Mouse (Mus musculus) hindbrain, embryonic 10.5 days (tissue): ENCODE results near the gene Iqca. TPM values are rescaled to one million over a fixed set of nuclear protein-coding genes. Genes with fewer than 3 reads are reported as not detected.

Experiments
- DNase-seq: peaks from one replicate; pipeline ENCODE4 v3.0.0-alpha.2; 2017; ENCODE audit warnings: low spot score
- H3K27ac ChIP-seq: fragments of 300-500 bp; sonication (generic); 2 replicates; pipeline ENCODE4 v1.5.1; 2016; ENCODE audit warnings: mild to moderate bottlenecking, moderate library complexity
- H3K27me3 ChIP-seq: fragments of 300-500 bp; sonication (generic); 2 replicates; pipeline ENCODE4 v1.6.1; 2016; ENCODE audit warnings: mild to moderate bottlenecking; ENCODE audit not compliant: poor library complexity, insufficient read depth, severe bottlenecking
- H3K36me3 ChIP-seq: fragments of 300-500 bp; sonication (generic); 2 replicates; pipeline ENCODE4 v1.6.1; 2016; ENCODE audit warnings: mild to moderate bottlenecking, moderate library complexity
- H3K4me1 ChIP-seq: fragments of 300-500 bp; sonication (generic); replicated peaks from 2 replicates; pipeline ENCODE4 v1.6.1; 2016; ENCODE audit warnings: mild to moderate bottlenecking
- H3K4me3 ChIP-seq: fragments of 300-500 bp; sonication (generic); 2 replicates; pipeline ENCODE4 v1.5.1; 2016; ENCODE audit warnings: mild to moderate bottlenecking, moderate library complexity
- H3K9me3 ChIP-seq: fragments of 300-500 bp; sonication (generic); 2 replicates; pipeline ENCODE4 v1.6.1; 2016; ENCODE audit warnings: mild to moderate bottlenecking, moderate library complexity
- WGBS: fragments of 180-500 bp; shearing (Covaris S2); methylation state at CpG from one replicate; pipeline ENCODE4 v1.1.7; 2016; 5-methylcytosine and 5-hydroxymethylcytosine counted together
- polyA plus RNA-seq: library from polyadenylated mRNA; unstranded; fragments of >200 nt; fragmentation: Nextera tagmentation; extraction: Ambion mirVana; gene quantifications from 2 replicates; pipeline ENCODE4 v1.2.1, GENCODE M21; 2016

Gene Iqca
- polyA plus RNA-seq, 1 experiment from 2014 or later = 1.4 TPM

GRCm38 (mm10) chr1:90014446-90014845 lies 138.8 kb downstream of the Iqca start, which contains the start of gene Asb18:
Gene Asb18 (minus strand): TSS chr1:90014666.
- 83% methylated on average over 5 of the region's 5 CpGs for WGBS

GRCm38 (mm10) chr1:90013273-90013672 lies 139.9 kb downstream of the Iqca start:
- 81% methylated on average over 5 of the region's 5 CpGs for WGBS
- no peaks in the 10 kb centered on the region for H3K36me3 ChIP-seq
- 0 out of 2 replicates have a peak, but pooled peaks cover 3% of the 10 kb centered on the region for H3K9me3 ChIP-seq
- no peak overlapping the region for H3K4me3 ChIP-seq
- no peaks in the 10 kb centered on the region; the same call in 1 of the 2 replicates for H3K27me3 ChIP-seq
- DNase-seq = no peak
- H3K4me1 ChIP-seq = no peaks in the 10 kb centered on the region
- H3K27ac ChIP-seq = no peak overlapping the region

More at GRCm38 (mm10) chr1:90014446-90014845, 138.8 kb downstream of the Iqca start, which contains the start of gene Asb18:
- Histone ChIP-seq H3K36me3 (no peaks in the 10 kb centered on the region), H3K27ac (no peak within 1 kb of the TSS), H3K4me1 (no peaks in the 10 kb centered on the region), H3K27me3 (no peaks in the 10 kb centered on the region), H3K4me3 (no peak within 1 kb of the TSS), H3K9me3 (0 out of 2 replicates have a peak, but pooled peaks cover 3% of the 10 kb centered on the region)
- DNase-seq = no peak

DNA sequence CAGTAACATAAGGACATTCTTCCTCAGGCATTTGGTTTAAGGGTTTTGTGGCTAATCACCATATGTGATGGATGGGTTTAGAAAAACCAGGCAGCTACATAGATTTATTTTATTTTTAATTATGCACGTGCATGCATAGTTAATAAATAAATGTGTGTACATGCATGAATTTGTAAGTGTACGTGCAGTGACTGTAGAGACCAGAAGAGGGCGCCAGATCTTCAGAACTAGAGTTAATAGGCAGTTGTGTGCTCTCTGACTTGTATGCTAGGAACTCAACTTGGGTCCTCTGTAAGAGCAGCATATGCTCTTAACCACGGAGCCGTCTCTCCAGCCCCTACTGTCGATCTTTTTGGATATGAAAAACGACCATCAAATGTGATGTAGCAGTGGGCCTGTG lies 140.4 kb downstream of the Iqca start:
- H3K27ac ChIP-seq = no peak overlapping the region
- no peak overlapping the region for H3K4me3 ChIP-seq
- H3K27me3 ChIP-seq = no peaks in the 10 kb centered on the region; the same call in 1 of the 2 replicates
- H3K9me3 ChIP-seq = 0 out of 2 replicates have a peak, but pooled peaks cover 3% of the 10 kb centered on the region
- DNase-seq = no peak
- 62% methylated on average over 7 of the region's 7 CpGs for WGBS
- H3K4me1 ChIP-seq = no peaks in the 10 kb centered on the region
- H3K36me3 ChIP-seq = no peaks in the 10 kb centered on the region

DNA sequence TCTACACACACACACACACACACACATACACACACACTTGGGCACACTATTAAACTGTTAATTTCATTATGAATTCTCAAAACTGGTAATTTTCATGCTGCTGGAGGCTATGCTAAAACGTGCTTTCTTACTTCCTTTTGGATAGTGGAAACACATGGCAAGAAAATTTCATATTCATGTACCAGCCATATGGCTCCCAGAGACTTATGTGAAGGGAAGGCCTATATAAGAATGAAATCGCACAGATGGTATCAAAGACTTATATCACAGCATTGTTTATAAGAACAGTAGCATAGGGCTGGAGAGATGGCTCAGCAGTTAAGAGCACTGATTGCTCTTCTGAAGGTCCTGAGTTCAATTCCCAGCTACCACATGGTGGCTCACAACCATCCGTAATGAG lies 141.0 kb downstream of the Iqca start:
- Histone ChIP-seq H3K27ac (no peak overlapping the region), H3K36me3 (no peaks in the 10 kb centered on the region), H3K4me3 (no peak overlapping the region), H3K4me1 (no peaks in the 10 kb centered on the region), H3K9me3 (0 out of 2 replicates have a peak, but pooled peaks cover 3% of the 10 kb centered on the region), H3K27me3 (no peaks in the 10 kb centered on the region; the same call in 1 of the 2 replicates)
- no peak for DNase-seq
- 77% methylated on average over 3 of the region's 3 CpGs for WGBS

GRCm38 (mm10) chr1:90010077-90010476 lies 143.1 kb downstream of the Iqca start:
- Histone ChIP-seq H3K9me3 (0 out of 2 replicates have a peak, but pooled peaks cover 3% of the 10 kb centered on the region), H3K4me1 (no peaks in the 10 kb centered on the region), H3K4me3 (no peak overlapping the region), H3K27ac (no peak overlapping the region), H3K27me3 (peaks cover 7% of the 10 kb centered on the region; the same call in 1 of the 2 replicates), H3K36me3 (no peaks in the 10 kb centered on the region)
- 83% methylated on average over 1 of the region's 1 CpGs for WGBS
- no peak for DNase-seq

GRCm38 (mm10) chr1:90009188-90009587 lies 144.0 kb downstream of the Iqca start:
- H3K27me3 ChIP-seq = peaks cover 7% of the 10 kb centered on the region
- no peaks in the 10 kb centered on the region for H3K4me1 ChIP-seq
- 82% methylated on average over 3 of the region's 3 CpGs for WGBS
- H3K27ac ChIP-seq = no peak overlapping the region
- H3K4me3 ChIP-seq = no peak overlapping the region
- DNase-seq = no peak
- 0 out of 2 replicates have a peak, but pooled peaks cover 3% of the 10 kb centered on the region for H3K9me3 ChIP-seq
- no peaks in the 10 kb centered on the region for H3K36me3 ChIP-seq

- H3K36me3 ChIP-seq = no peaks in the 10 kb centered on the region
- 75% methylated on average over 14 of the region's 14 CpGs for WGBS
- no peaks in the 10 kb centered on the region for H3K9me3 ChIP-seq
- H3K27ac ChIP-seq = no peak overlapping the region
- no peaks in the 10 kb centered on the region for H3K4me1 ChIP-seq
- no peak overlapping the region for H3K4me3 ChIP-seq
- no peak for DNase-seq
- peaks cover 12% of the 10 kb centered on the region for H3K27me3 ChIP-seq
Observed at GRCm38 (mm10) chr1:90006666-90007065, 146.5 kb downstream of the Iqca start.

- WGBS = 29% methylated on average over 5 of the region's 5 CpGs
- H3K4me3 ChIP-seq = no peak overlapping the region
- no peaks in the 10 kb centered on the region for H3K9me3 ChIP-seq
- peaks cover 42% of the 10 kb centered on the region for H3K27me3 ChIP-seq
- H3K4me1 ChIP-seq = peaks cover 19% of the 10 kb centered on the region
- DNase-seq = no peak
- no peak overlapping the region for H3K27ac ChIP-seq
- H3K36me3 ChIP-seq = no peaks in the 10 kb centered on the region
Observed at GRCm38 (mm10) chr1:90000981-90001380, 152.2 kb downstream of the Iqca start.

DNA sequence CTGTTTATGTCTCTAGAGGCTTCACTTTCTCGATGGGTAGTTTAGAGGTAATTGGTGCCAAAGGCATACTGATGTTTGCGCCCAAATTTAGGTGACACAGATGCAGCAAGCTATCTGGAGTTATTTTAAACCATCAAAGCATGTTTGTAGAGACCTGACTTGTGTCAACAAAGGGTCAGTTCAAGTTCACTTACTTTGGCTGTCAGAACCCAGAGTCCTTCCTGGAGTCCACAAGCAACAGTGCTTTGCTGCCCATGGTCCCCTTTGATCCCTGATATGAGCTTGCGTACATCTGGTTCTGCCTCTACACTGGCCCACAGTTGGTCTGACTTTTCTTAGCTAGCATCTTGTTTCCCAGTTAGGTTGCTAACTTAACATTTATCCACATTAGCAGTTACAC lies 153.3 kb downstream of the Iqca start:
- DNase-seq = no peak
- no peak overlapping the region for H3K27ac ChIP-seq
- no peaks in the 10 kb centered on the region for H3K9me3 ChIP-seq
- H3K27me3 ChIP-seq = peaks cover 53% of the 10 kb centered on the region
- WGBS = 88% methylated on average over 3 of the region's 3 CpGs
- no peak overlapping the region for H3K4me3 ChIP-seq
- H3K36me3 ChIP-seq = no peaks in the 10 kb centered on the region
- peaks cover 19% of the 10 kb centered on the region for H3K4me1 ChIP-seq

GRCm38 (mm10) chr1:89998696-89999095 lies 154.5 kb downstream of the Iqca start:
- no peaks in the 10 kb centered on the region for H3K36me3 ChIP-seq
- DNase-seq = no peak
- H3K9me3 ChIP-seq = no peaks in the 10 kb centered on the region
- H3K27ac ChIP-seq = no peak overlapping the region
- no peak overlapping the region for H3K4me3 ChIP-seq
- 69% methylated on average over 2 of the region's 2 CpGs for WGBS
- peaks cover 19% of the 10 kb centered on the region for H3K4me1 ChIP-seq
- H3K27me3 ChIP-seq = peaks cover 65% of the 10 kb centered on the region

- no peak for DNase-seq
- Histone ChIP-seq H3K9me3 (no peaks in the 10 kb centered on the region), H3K27ac (no peak overlapping the region), H3K27me3 (peaks cover 71% of the 10 kb centered on the region), H3K4me3 (no peak overlapping the region), H3K4me1 (peaks cover 20% of the 10 kb centered on the region), H3K36me3 (no peaks in the 10 kb centered on the region)
- 61% methylated on average over 7 of the region's 7 CpGs for WGBS
Observed at GRCm38 (mm10) chr1:89998076-89998475, 155.1 kb downstream of the Iqca start.

DNA sequence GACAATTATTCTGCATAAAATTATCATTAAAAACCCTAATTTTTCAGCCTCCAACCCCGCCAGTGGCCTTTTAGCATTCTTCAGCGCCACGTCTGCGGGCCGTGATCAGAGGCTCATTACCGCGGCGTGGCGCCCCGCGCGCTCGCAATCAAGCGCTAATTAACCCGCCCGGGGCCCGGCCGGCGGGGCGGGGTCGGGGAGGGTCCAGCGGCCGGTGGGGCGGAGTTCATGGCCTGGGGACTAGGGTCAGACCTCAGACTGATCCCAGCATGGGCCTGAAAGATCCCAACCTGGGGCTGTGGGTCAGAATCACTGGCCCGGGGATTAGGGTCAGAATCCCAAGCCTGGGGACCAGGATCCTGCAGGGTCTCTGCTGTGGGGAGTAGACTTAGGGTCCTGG lies 160.9 kb downstream of the Iqca start:
- Histone ChIP-seq H3K27ac (no peak overlapping the region), H3K9me3 (no peaks in the 10 kb centered on the region), H3K4me3 (peak overlapping the region; percentile 49), H3K4me1 (peaks cover 23% of the 10 kb centered on the region), H3K36me3 (no peaks in the 10 kb centered on the region), H3K27me3 (peaks cover 84% of the 10 kb centered on the region)
- under 1% methylated on average over 25 of the region's 25 CpGs for WGBS
- peak; percentile 21 for DNase-seq
